Mouse (Mus musculus): ENCODE measurements at regions not wholly inside any gene's neighbourhood (a gene's known extent, or its start where the extent isn't known, plus 50 kb on each side); places are given as distances from the start of the nearest gene placed in this dataset.

DNA sequence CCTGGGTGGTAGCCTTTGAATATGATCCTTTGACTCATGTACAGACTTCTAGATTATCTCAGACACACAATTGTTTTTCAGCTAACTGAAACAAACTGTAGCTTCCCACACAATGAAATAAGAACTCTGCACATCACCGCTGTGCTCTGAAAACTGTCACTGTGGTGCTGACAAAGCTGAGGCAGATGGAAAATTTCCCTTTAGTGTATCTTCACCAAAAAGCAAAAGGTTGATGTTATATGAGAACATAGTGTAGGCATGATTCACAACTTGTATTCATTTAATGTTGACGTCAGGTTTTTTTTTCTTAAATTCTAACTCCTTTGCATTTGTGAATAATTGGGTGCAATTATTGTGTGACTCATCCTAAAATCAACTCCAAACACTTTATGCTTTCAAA is 264.1 kb upstream of the Actbl2 start:
- TF ChIP-seq POLR2A (IDR thresholded peaks at IDR 0.05; ENCODE audit: low read depth, low read length) (no peak), CTCF (conservative IDR thresholded peaks at IDR 0.05; ENCODE audit: insufficient read depth, insufficient read length, low read depth, low read length) (no peak)

Data from kidney, adult 2 months (tissue).